Mouse (Mus musculus): ENCODE results near the gene Mepce. TPM values are rescaled to one million over a fixed set of nuclear protein-coding genes. Genes with fewer than 3 reads are reported as not detected.

The Mepce gene
- total and polyA plus RNA-seq, 2 experiments from 2014 or later, result 5.0 to 18.0 TPM

GRCm38 (mm10) chr5:137776408-137776918, 11.0 kb downstream of the Mepce start:
- 19% methylated on average over 5 of the region's 5 CpGs for WGBS

GRCm38 (mm10) chr5:137775587-137776290, 11.7 kb downstream of the Mepce start:
- no peak overlapping the region for H3K4me2 ChIP-seq (ENCODE audit: low read depth, low read length)
- peaks cover 5% of the 10 kb centered on the region; the same call in 1 of the 2 replicates for H3K36me3 ChIP-seq (replicated peaks; ENCODE audit: control insufficient read depth, insufficient read depth, low read length)
- no peak overlapping the region for H3K9ac ChIP-seq (replicated peaks; ENCODE audit: low read depth, low read length)
- H3K27ac ChIP-seq (ENCODE audit: low read depth), result peak overlapping the region; percentile 49; the same call in 1 of the 2 replicates
- 94% methylated on average over 2 of the region's 2 CpGs for WGBS
- peaks cover 18% of the 10 kb centered on the region for H3K4me1 ChIP-seq (ENCODE audit: control insufficient read depth, insufficient read depth)
- no peak overlapping the region for H3K4me3 ChIP-seq (ENCODE audit: low read depth, low read length)
- ATAC-seq (ENCODE audit: insufficient read depth, low read depth), result no peak
- no peaks in the 10 kb centered on the region for H3K27me3 ChIP-seq (ENCODE audit: control insufficient read depth, insufficient read depth, low read length)
- TF ChIP-seq CTCF (IDR thresholded peaks at IDR 0.05; ENCODE audit: low read depth) (no peak), EP300 (IDR thresholded peaks at IDR 0.05; ENCODE audit: low read depth) (no peak)
- H3K9me3 ChIP-seq (replicated peaks; ENCODE audit: control insufficient read depth, low read length), result no peaks in the 10 kb centered on the region
- no peak for DNase-seq (ENCODE audit: low spot score)

More at GRCm38 (mm10) chr5:137776408-137776918, 11.0 kb downstream of the Mepce start:
- H3K9ac ChIP-seq (replicated peaks; ENCODE audit: low read depth, low read length), result no peak overlapping the region
- peaks cover 18% of the 10 kb centered on the region for H3K4me1 ChIP-seq (ENCODE audit: control insufficient read depth, insufficient read depth)
- H3K27me3 ChIP-seq (ENCODE audit: control insufficient read depth, insufficient read depth, low read length), result no peaks in the 10 kb centered on the region
- TF ChIP-seq CTCF (IDR thresholded peaks at IDR 0.05; ENCODE audit: low read depth) (no peak), EP300 (IDR thresholded peaks at IDR 0.05; ENCODE audit: low read depth) (no peak)
- peaks cover 12% of the 10 kb centered on the region for H3K36me3 ChIP-seq (replicated peaks; ENCODE audit: control insufficient read depth, insufficient read depth, low read length)
- H3K4me2 ChIP-seq (ENCODE audit: low read depth, low read length), result no peak overlapping the region
- no peak overlapping the region for H3K4me3 ChIP-seq (ENCODE audit: low read depth, low read length)
- ATAC-seq (ENCODE audit: insufficient read depth, low read depth), result peak; percentile 42
- no peak for DNase-seq (ENCODE audit: low spot score)
- H3K27ac ChIP-seq (ENCODE audit: low read depth), result peak overlapping the region; percentile 49; the same call in 1 of the 2 replicates
- H3K9me3 ChIP-seq (replicated peaks; ENCODE audit: control insufficient read depth, low read length), result no peaks in the 10 kb centered on the region

- Histone ChIP-seq H3K27ac (ENCODE audit: low read depth) (no peak overlapping the region), H3K4me2 (ENCODE audit: low read depth, low read length) (no peak overlapping the region), H3K4me1 (ENCODE audit: control insufficient read depth, insufficient read depth) (0 out of 2 replicates have a peak, but pooled peaks cover 5% of the 10 kb centered on the region), H3K9ac (replicated peaks; ENCODE audit: low read depth, low read length) (no peak overlapping the region), H3K4me3 (ENCODE audit: low read depth, low read length) (no peak overlapping the region), H3K9me3 (replicated peaks; ENCODE audit: control insufficient read depth, low read length) (no peaks in the 10 kb centered on the region), H3K27me3 (ENCODE audit: control insufficient read depth, insufficient read depth, low read length) (no peaks in the 10 kb centered on the region), H3K36me3 (replicated peaks; ENCODE audit: control insufficient read depth, insufficient read depth, low read length) (no peaks in the 10 kb centered on the region)
- TF ChIP-seq EP300 (IDR thresholded peaks at IDR 0.05; ENCODE audit: low read depth) (no peak), CTCF (IDR thresholded peaks at IDR 0.05; ENCODE audit: low read depth) (no peak)
- DNase-seq (ENCODE audit: low spot score) (no peak), ATAC-seq (ENCODE audit: insufficient read depth, low read depth) (no peak)
Measured at GRCm38 (mm10) chr5:137772755-137773154, 14.7 kb downstream of the Mepce start.

- Histone ChIP-seq H3K9me3 (replicated peaks; ENCODE audit: control insufficient read depth, low read length) (no peaks in the 10 kb centered on the region), H3K27ac (ENCODE audit: low read depth) (no peak overlapping the region), H3K27me3 (ENCODE audit: control insufficient read depth, insufficient read depth, low read length) (no peaks in the 10 kb centered on the region), H3K4me3 (ENCODE audit: low read depth, low read length) (no peak overlapping the region), H3K4me2 (ENCODE audit: low read depth, low read length) (no peak overlapping the region), H3K4me1 (ENCODE audit: control insufficient read depth, insufficient read depth) (no peaks in the 10 kb centered on the region), H3K36me3 (replicated peaks; ENCODE audit: control insufficient read depth, insufficient read depth, low read length) (no peaks in the 10 kb centered on the region), H3K9ac (replicated peaks; ENCODE audit: low read depth, low read length) (no peak overlapping the region)
- WGBS, result 44% methylated on average over 2 of the region's 2 CpGs
- peak; percentile 40; the same call in 1 of the 2 replicates for ATAC-seq (ENCODE audit: insufficient read depth, low read depth)
- peak; percentile 48 for DNase-seq (ENCODE audit: low spot score)
- TF ChIP-seq CTCF (IDR thresholded peaks at IDR 0.05; ENCODE audit: low read depth) (peak; percentile 90), EP300 (IDR thresholded peaks at IDR 0.05; ENCODE audit: low read depth) (no peak)
Measured at GRCm38 (mm10) chr5:137770709-137771108, 16.7 kb downstream of the Mepce start.

- H3K27me3 ChIP-seq (ENCODE audit: control insufficient read depth, insufficient read depth, low read length), result no peaks in the 10 kb centered on the region
- TF ChIP-seq CTCF (IDR thresholded peaks at IDR 0.05; ENCODE audit: low read depth) (no peak), EP300 (IDR thresholded peaks at IDR 0.05; ENCODE audit: low read depth) (no peak)
- no peak overlapping the region for H3K4me3 ChIP-seq (ENCODE audit: low read depth, low read length)
- H3K9ac ChIP-seq (replicated peaks; ENCODE audit: low read depth, low read length), result no peak overlapping the region
- H3K36me3 ChIP-seq (replicated peaks; ENCODE audit: control insufficient read depth, insufficient read depth, low read length), result no peaks in the 10 kb centered on the region
- no peaks in the 10 kb centered on the region for H3K4me1 ChIP-seq (ENCODE audit: control insufficient read depth, insufficient read depth)
- H3K9me3 ChIP-seq (replicated peaks; ENCODE audit: control insufficient read depth, low read length), result no peaks in the 10 kb centered on the region
- no peak overlapping the region for H3K27ac ChIP-seq (ENCODE audit: low read depth)
- no peak for DNase-seq (ENCODE audit: low spot score)
- H3K4me2 ChIP-seq (ENCODE audit: low read depth, low read length), result no peak overlapping the region
- 79% methylated on average over 1 of the region's 1 CpGs for WGBS
- no peak for ATAC-seq (ENCODE audit: insufficient read depth, low read depth)
Measured at GRCm38 (mm10) chr5:137768475-137768874, 19.0 kb downstream of the Mepce start.
